Mouse (Mus musculus) neural tube, embryonic 13.5 days (tissue): ENCODE measurements around the gene Nsun5. TPM values are rescaled to one million over a fixed set of nuclear protein-coding genes. Genes with fewer than 3 reads are reported as not detected.
"Not testable (repeated sequence)": the region's sequence is repeated elsewhere in the genome, so short reads cannot be mapped to it uniquely, and the experiment has no call there.

ENCODE experiments used
- ATAC-seq: fragments of 200-750 bp; cut with Nextera tagmentation; 2 replicates; pipeline ENCODE4 v1.8.0; 2017; ENCODE audit warnings: low read depth, mild to moderate bottlenecking, moderate TSS enrichment, moderate library complexity
- H3K27ac ChIP-seq: fragments of 300-500 bp; sonication (generic); replicated peaks from 2 replicates; pipeline ENCODE4 v1.5.1; 2015; ENCODE audit warnings: moderate library complexity, mild to moderate bottlenecking, inconsistent platforms
- H3K27me3 ChIP-seq: fragments of 300-500 bp; sonication (generic); 2 replicates; pipeline ENCODE4 v1.6.1; 2015; ENCODE audit warnings: mild to moderate bottlenecking, inconsistent platforms
- H3K36me3 ChIP-seq: fragments of 300-500 bp; sonication (generic); 2 replicates; pipeline ENCODE4 v1.6.1; 2015; ENCODE audit warnings: mild to moderate bottlenecking, inconsistent platforms
- H3K4me1 ChIP-seq: fragments of 300-500 bp; sonication (generic); replicated peaks from 2 replicates; pipeline ENCODE4 v1.6.1; 2015; ENCODE audit warnings: inconsistent platforms
- H3K4me2 ChIP-seq: fragments of 300-500 bp; sonication (generic); 2 replicates; pipeline ENCODE4 v1.6.1; 2015; ENCODE audit warnings: inconsistent platforms, mild to moderate bottlenecking, moderate library complexity
- H3K4me3 ChIP-seq: fragments of 300-500 bp; sonication (generic); 2 replicates; pipeline ENCODE4 v1.5.1; 2015; ENCODE audit warnings: mild to moderate bottlenecking, inconsistent platforms
- H3K9ac ChIP-seq: fragments of 300-500 bp; sonication (generic); 2 replicates; pipeline ENCODE4 v1.6.1; 2015; ENCODE audit warnings: moderate library complexity, mild to moderate bottlenecking, inconsistent platforms
- H3K9me3 ChIP-seq: fragments of 300-500 bp; sonication (generic); 2 replicates; pipeline ENCODE4 v1.6.1; 2016; ENCODE audit warnings: inconsistent platforms
- WGBS: fragments of 180-500 bp; shearing (Covaris S2); methylation state at CpG from one replicate; pipeline ENCODE4 v1.1.7; 2015; 5-methylcytosine and 5-hydroxymethylcytosine counted together
- polyA plus RNA-seq: library from polyadenylated mRNA; unstranded; fragments of >200 nt; fragmentation: Nextera tagmentation; extraction: Ambion mirVana; gene quantifications from 2 replicates; pipeline ENCODE4 v1.2.1, GENCODE M21; 2015

The Nsun5 gene
- polyA plus RNA-seq, 1 experiment from 2014 or later, result 27.2 TPM

GRCm38 (mm10) chr5:135352995-135353394 lies 16.8 kb upstream of the Nsun5 start, which contains the start of gene Trim50:
Gene Trim50, plus strand, starts transcription at chr5:135353295.
- Histone ChIP-seq H3K36me3 (no peaks in the 10 kb centered on the region), H3K27me3 (peaks cover 15% of the 10 kb centered on the region; the same call in 1 of the 2 replicates), H3K9me3 (peaks cover 9% of the 10 kb centered on the region), H3K27ac (no peak within 1 kb of the TSS), H3K9ac (no peak within 1 kb of the TSS), H3K4me1 (no peaks in the 10 kb centered on the region), H3K4me3 (no peak within 1 kb of the TSS), H3K4me2 (no peak within 1 kb of the TSS)
- ATAC-seq, result no peak
- WGBS, result 62% methylated on average over 9 of the region's 9 CpGs

GRCm38 (mm10) chr5:135353564-135353963 lies 16.2 kb upstream of the Nsun5 start:
- Histone ChIP-seq H3K27me3 (peaks cover 15% of the 10 kb centered on the region; the same call in 1 of the 2 replicates), H3K9me3 (peaks cover 9% of the 10 kb centered on the region), H3K4me3 (no peak overlapping the region), H3K4me2 (no peak overlapping the region), H3K4me1 (no peaks in the 10 kb centered on the region), H3K27ac (no peak overlapping the region), H3K36me3 (no peaks in the 10 kb centered on the region), H3K9ac (no peak overlapping the region)
- no peak for ATAC-seq
- 17% methylated on average over 20 of the region's 20 CpGs for WGBS

- no peak for ATAC-seq
- 50% methylated on average over 1 of the region's 1 CpGs for WGBS
Observed at GRCm38 (mm10) chr5:135356090-135356489, 13.7 kb upstream of the Nsun5 start.

GRCm38 (mm10) chr5:135357556-135357955 lies 12.2 kb upstream of the Nsun5 start:
- Histone ChIP-seq H3K4me1 (no peaks in the 10 kb centered on the region), H3K27me3 (peaks cover 15% of the 10 kb centered on the region; the same call in 1 of the 2 replicates), H3K4me3 (no peak overlapping the region), H3K36me3 (no peaks in the 10 kb centered on the region), H3K4me2 (no peak overlapping the region), H3K9ac (no peak overlapping the region), H3K9me3 (peaks cover 4% of the 10 kb centered on the region), H3K27ac (no peak overlapping the region)
- WGBS, result 85% methylated on average over 2 of the region's 2 CpGs
- no peak for ATAC-seq

More at GRCm38 (mm10) chr5:135356090-135356489, 13.7 kb upstream of the Nsun5 start:
- Histone ChIP-seq H3K36me3 (no peaks in the 10 kb centered on the region), H3K4me2 (no peak overlapping the region), H3K27me3 (peaks cover 15% of the 10 kb centered on the region; the same call in 1 of the 2 replicates), H3K9me3 (peaks cover 4% of the 10 kb centered on the region), H3K27ac (no peak overlapping the region), H3K9ac (no peak overlapping the region), H3K4me3 (no peak overlapping the region), H3K4me1 (no peaks in the 10 kb centered on the region)

- 100% methylated on average over 2 of the region's 2 CpGs for WGBS
- ATAC-seq, result no peak
Observed at GRCm38 (mm10) chr5:135359772-135360171, 10.0 kb upstream of the Nsun5 start.

GRCm38 (mm10) chr5:135362572-135362971 lies 7.2 kb upstream of the Nsun5 start:
- no peak overlapping the region for H3K4me2 ChIP-seq
- ATAC-seq, result no peak
- no peaks in the 10 kb centered on the region for H3K27me3 ChIP-seq
- H3K27ac ChIP-seq, result no peak overlapping the region
- no peak overlapping the region for H3K9ac ChIP-seq
- H3K4me3 ChIP-seq, result no peak overlapping the region
- H3K9me3 ChIP-seq, result peaks cover 2% of the 10 kb centered on the region
- 93% methylated on average over 3 of the region's 3 CpGs for WGBS
- H3K36me3 ChIP-seq, result no peaks in the 10 kb centered on the region
- no peaks in the 10 kb centered on the region for H3K4me1 ChIP-seq

More at GRCm38 (mm10) chr5:135359772-135360171, 10.0 kb upstream of the Nsun5 start:
- Histone ChIP-seq H3K27me3 (no peaks in the 10 kb centered on the region), H3K9ac (no peak overlapping the region), H3K4me2 (no peak overlapping the region), H3K27ac (no peak overlapping the region), H3K36me3 (no peaks in the 10 kb centered on the region), H3K4me1 (no peaks in the 10 kb centered on the region), H3K4me3 (no peak overlapping the region), H3K9me3 (peaks cover 4% of the 10 kb centered on the region)

GRCm38 (mm10) chr5:135363540-135363939 lies 6.2 kb upstream of the Nsun5 start:
- WGBS, result 32% methylated on average over 12 of the region's 12 CpGs
- Histone ChIP-seq H3K4me1 (no peaks in the 10 kb centered on the region), H3K4me2 (no peak overlapping the region), H3K36me3 (no peaks in the 10 kb centered on the region), H3K9ac (no peak overlapping the region), H3K27ac (no peak overlapping the region), H3K9me3 (no peaks in the 10 kb centered on the region), H3K27me3 (no peaks in the 10 kb centered on the region), H3K4me3 (no peak overlapping the region)
- ATAC-seq, result no peak; the same call in 1 of the 2 replicates

- WGBS, result 54% methylated on average over 6 of the region's 6 CpGs
- H3K9me3 ChIP-seq, result no peaks in the 10 kb centered on the region
- no peak overlapping the region for H3K4me3 ChIP-seq
- H3K4me1 ChIP-seq, result peaks cover 21% of the 10 kb centered on the region
- H3K27me3 ChIP-seq, result no peaks in the 10 kb centered on the region
- no peak overlapping the region for H3K27ac ChIP-seq
- no peak overlapping the region for H3K4me2 ChIP-seq
- peaks cover 17% of the 10 kb centered on the region for H3K36me3 ChIP-seq
- no peak overlapping the region for H3K9ac ChIP-seq
- no peak for ATAC-seq
Observed at GRCm38 (mm10) chr5:135367841-135368240, 1.9 kb upstream of the Nsun5 start.

GRCm38 (mm10) chr5:135368312-135368711 lies 1.4 kb upstream of the Nsun5 start:
- H3K4me3 ChIP-seq, result no peak overlapping the region
- WGBS, result 82% methylated on average over 6 of the region's 6 CpGs
- peaks cover 22% of the 10 kb centered on the region for H3K36me3 ChIP-seq
- ATAC-seq, result no peak
- no peak overlapping the region for H3K27ac ChIP-seq
- H3K27me3 ChIP-seq, result no peaks in the 10 kb centered on the region
- H3K4me2 ChIP-seq, result no peak overlapping the region
- no peak overlapping the region for H3K9ac ChIP-seq
- no peaks in the 10 kb centered on the region for H3K9me3 ChIP-seq
- peaks cover 21% of the 10 kb centered on the region for H3K4me1 ChIP-seq

GRCm38 (mm10) chr5:135369196-135369595 lies 557 bp upstream of the Nsun5 start:
- peaks cover 31% of the 10 kb centered on the region for H3K36me3 ChIP-seq
- not testable (repeated sequence) for H3K27me3 ChIP-seq, H3K27ac ChIP-seq, H3K9me3 ChIP-seq, ATAC-seq
- peak overlapping the region; percentile 90 for H3K9ac ChIP-seq
- peak overlapping the region; percentile 93 for H3K4me2 ChIP-seq
- peaks cover 21% of the 10 kb centered on the region for H3K4me1 ChIP-seq
- peak overlapping the region; percentile 95 for H3K4me3 ChIP-seq
- 61% methylated on average over 9 of the region's 9 CpGs for WGBS

GRCm38 (mm10) chr5:135371195-135371594 lies 1.4 kb downstream of the Nsun5 start:
- Histone ChIP-seq H3K4me3 (0 out of 2 replicates have a peak overlapping the region, but pooled peaks have one; percentile 95), H3K27ac (no peak overlapping the region), H3K36me3 (peaks cover 51% of the 10 kb centered on the region), H3K27me3 (no peaks in the 10 kb centered on the region), H3K9ac (no peak overlapping the region), H3K9me3 (no peaks in the 10 kb centered on the region), H3K4me2 (0 out of 2 replicates have a peak overlapping the region, but pooled peaks have one; percentile 93), H3K4me1 (peaks cover 21% of the 10 kb centered on the region)
- 95% methylated on average over 13 of the region's 13 CpGs for WGBS
- ATAC-seq, result no peak

- Histone ChIP-seq H3K4me2 (no peak overlapping the region), H3K27me3 (no peaks in the 10 kb centered on the region), H3K4me3 (no peak overlapping the region), H3K9ac (no peak overlapping the region), H3K36me3 (peaks cover 75% of the 10 kb centered on the region), H3K4me1 (peaks cover 21% of the 10 kb centered on the region), H3K27ac (no peak overlapping the region), H3K9me3 (no peaks in the 10 kb centered on the region)
- 98% methylated on average over 5 of the region's 5 CpGs for WGBS
- no peak for ATAC-seq
Observed at GRCm38 (mm10) chr5:135373601-135374000, 3.8 kb downstream of the Nsun5 start.

- no peaks in the 10 kb centered on the region for H3K27me3 ChIP-seq
- H3K27ac ChIP-seq, result no peak overlapping the region
- no peak overlapping the region for H3K4me2 ChIP-seq
- peaks cover 12% of the 10 kb centered on the region for H3K4me1 ChIP-seq
- no peak overlapping the region for H3K4me3 ChIP-seq
- H3K9ac ChIP-seq, result no peak overlapping the region
- no peaks in the 10 kb centered on the region for H3K9me3 ChIP-seq
- peaks cover 90% of the 10 kb centered on the region for H3K36me3 ChIP-seq
- ATAC-seq, result no peak
- WGBS, result 86% methylated on average over 8 of the region's 8 CpGs
Observed at GRCm38 (mm10) chr5:135375167-135375566, 5.4 kb downstream of the Nsun5 start.
